In the genomic region with DNA sequence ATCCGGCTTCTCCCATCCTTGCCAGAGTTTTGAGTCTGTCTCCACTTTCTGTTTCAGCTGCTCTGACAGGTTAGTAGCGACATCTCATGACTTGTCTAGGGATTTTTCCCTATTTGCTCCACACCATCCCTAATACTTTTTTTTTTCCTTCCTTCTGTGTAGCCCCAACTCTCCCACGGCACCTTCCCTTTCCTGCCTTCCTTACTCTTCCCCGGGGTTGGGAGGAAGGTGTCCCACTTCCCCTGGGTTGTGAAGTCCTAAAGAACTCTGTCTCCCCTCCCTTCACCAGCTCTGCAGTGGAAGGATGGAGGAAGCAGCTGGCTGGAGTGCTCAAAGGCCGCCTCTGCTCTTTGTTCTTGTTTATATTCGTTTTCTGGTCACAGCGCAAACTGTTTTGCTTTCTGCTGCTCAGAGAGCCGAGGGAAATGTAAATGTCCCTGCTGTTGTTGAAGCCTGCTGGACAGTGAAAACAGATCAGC, we compare ENCODE assay signal across 8 mouse cellular contexts.
DNase-seq lines count a peak whose midpoint lies in the region; ATAC-seq and TF ChIP-seq lines count a peak whose summit lies in the region.

No protein-coding gene starts in this region.

- TF ChIP-seq POLR2A in CH12.LX (IDR thresholded peaks at IDR 0.05; ENCODE audit: low read depth, low read length): no peak

- no peak overlapping the region for H3K9ac ChIP-seq in CH12.LX (ENCODE audit: insufficient read depth, low read depth)
- no peak overlapping the region for H3K9ac ChIP-seq in heart, embryonic 12.5 days
- H3K9ac ChIP-seq in midbrain, embryonic 11.5 days (ENCODE audit: low read length): peak overlapping the region; percentile 9; the same call in 1 of the 2 replicates

- no peak overlapping the region for H3K4me3 ChIP-seq in CH12.LX (replicated peaks in 1 of 3; ENCODE audit: low read depth in 2 of 3, low read length in 2 of 3, poor library complexity in 1 of 3)
- no peak overlapping the region for H3K4me3 ChIP-seq in heart, embryonic 12.5 days
- H3K4me3 ChIP-seq in midbrain, embryonic 11.5 days (ENCODE audit: low read depth, low read length): no peak overlapping the region

- ATAC-seq in heart, embryonic 12.5 days (ENCODE audit: insufficient number of reproducible peaks, low FRiP score): no peak; the same call in 1 of the 2 replicates
- ATAC-seq in midbrain, embryonic 11.5 days (ENCODE audit: low FRiP score): peak; percentile 55; the same call in 1 of the 2 replicates
- no peak for ATAC-seq in megakaryocyte, adult 5-6 weeks (ENCODE audit: poor library complexity, severe bottlenecking)

- no peak for TF ChIP-seq EP300 in CH12.LX (IDR thresholded peaks at IDR 0.05; ENCODE audit: low read length)

- 28% methylated on average over 8 of the region's 8 CpGs for WGBS in heart, embryonic 12.5 days
- 21% methylated on average over 8 of the region's 8 CpGs for WGBS in midbrain, embryonic 11.5 days

- in situ Hi-C loops in CH12.LX (cut with MboI; ENCODE audit: low pct_ligation_motif_present, low pct_unique_long_range_greater_than_20kb, low sequenced_read_pairs): no loop called here

- peak in 1 of 2 experiments; percentile 18; a peak in 1 of 4 replicates for TF ChIP-seq CTCF in CH12.LX (conservative IDR thresholded peaks at IDR 0.05 in 1 of 2, IDR thresholded peaks at IDR 0.05 in 1 of 2; ENCODE audit: low read depth in 2 of 2, low read length in 2 of 2)

- H3K36me3 ChIP-seq in CH12.LX (replicated peaks in 1 of 2; ENCODE audit: control insufficient read depth in 1 of 2, insufficient read depth in 1 of 2, low read length in 1 of 2): no peaks in the 10 kb centered on the region
- no peaks in the 10 kb centered on the region for H3K36me3 ChIP-seq in heart, embryonic 12.5 days
- no peaks in the 10 kb centered on the region for H3K36me3 ChIP-seq in midbrain, embryonic 11.5 days (ENCODE audit: control insufficient read depth, insufficient read depth, low read length)

- H3K27ac ChIP-seq in CH12.LX (ENCODE audit: insufficient read depth, low read depth): no peak overlapping the region
- H3K27ac ChIP-seq in heart, embryonic 12.5 days (ENCODE audit: poor library complexity, severe bottlenecking): no peak overlapping the region
- H3K27ac ChIP-seq in midbrain, embryonic 11.5 days (ENCODE audit: low read depth, low read length): peak overlapping the region; percentile 53; the same call in 1 of the 2 replicates

- H3K4me2 ChIP-seq in CH12.LX (ENCODE audit: insufficient read depth, low read depth, poor library complexity, severe bottlenecking): peak overlapping the region; percentile 38; the same call in 1 of the 2 replicates
- peak overlapping the region; percentile 35; the same call in 1 of the 2 replicates for H3K4me2 ChIP-seq in heart, embryonic 12.5 days
- no peak overlapping the region for H3K4me2 ChIP-seq in midbrain, embryonic 11.5 days

- dilution Hi-C loops in CH12.LX (cut with MboI; ENCODE audit: extremely low pct_ligation_motif_present, extremely low pct_unique_long_range_greater_than_20kb, low sequenced_read_pairs): no loop called here

- no peaks in the 10 kb centered on the region for H3K9me3 ChIP-seq in CH12.LX (replicated peaks; ENCODE audit: low read length)
- H3K9me3 ChIP-seq in heart, embryonic 12.5 days (replicated peaks): no peaks in the 10 kb centered on the region
- H3K9me3 ChIP-seq in midbrain, embryonic 11.5 days (ENCODE audit: control insufficient read depth, low read length): no peaks in the 10 kb centered on the region

- peak; percentile 22 for TF ChIP-seq RAD21 in CH12.LX (IDR thresholded peaks at IDR 0.05; ENCODE audit: low read depth, low read length)

- H3K27me3 ChIP-seq in CH12.LX (replicated peaks): no peaks in the 10 kb centered on the region
- no peaks in the 10 kb centered on the region for H3K27me3 ChIP-seq in heart, embryonic 12.5 days (replicated peaks)
- no peaks in the 10 kb centered on the region for H3K27me3 ChIP-seq in midbrain, embryonic 11.5 days (ENCODE audit: control insufficient read depth, insufficient read depth, low read length)

- H3K4me1 ChIP-seq in CH12.LX (ENCODE audit: control insufficient read depth in 1 of 2, insufficient read depth in 2 of 2): no peaks in the 10 kb centered on the region
- H3K4me1 ChIP-seq in heart, embryonic 12.5 days (replicated peaks): peaks cover 26% of the 10 kb centered on the region
- H3K4me1 ChIP-seq in midbrain, embryonic 11.5 days (ENCODE audit: control insufficient read depth, insufficient read depth, low read length): peaks cover 3% of the 10 kb centered on the region; the same call in 1 of the 2 replicates

- no peaks in the 10 kb centered on the region for H3K79me2 ChIP-seq in CH12.LX (replicated peaks; ENCODE audit: control insufficient read depth, extremely low read depth, insufficient read depth, poor library complexity, severe bottlenecking)

- peak; percentile 10 to 51 for DNase-seq in adrenal gland, adult (ENCODE audit: inconsistent age in 2 of 2, low spot score in 1 of 2)
- no peak for DNase-seq in adrenal gland, postnatal 25 days
- no peak for DNase-seq in CH12.LX (ENCODE audit: extremely low read depth)
- DNase-seq in kidney, postnatal 10 days: peak; percentile 41
- DNase-seq in midbrain, embryonic 11.5 days (ENCODE audit: low spot score, missing footprints): peak; percentile 90
- DNase-seq in spleen, postnatal 14 days (ENCODE audit: low spot score in 2 of 2): no peak

TF ChIP-seq in CH12.LX, 34 proteins besides CTCF, POLR2A, EP300 and RAD21:
- TF ChIP-seq CHD2 (IDR thresholded peaks at IDR 0.05; ENCODE audit: low read length): no peak
- TF ChIP-seq CHD1 (IDR thresholded peaks at IDR 0.05; ENCODE audit: low read depth, low read length): no peak
- TF ChIP-seq JUND (conservative IDR thresholded peaks at IDR 0.05; ENCODE audit: low read depth, low read length): no peak
- no peak for TF ChIP-seq MYC (IDR thresholded peaks at IDR 0.05; ENCODE audit: low read depth, low read length)
- no peak for TF ChIP-seq MAX (IDR thresholded peaks at IDR 0.05; ENCODE audit: low read length)
- TF ChIP-seq BHLHE40 (IDR thresholded peaks at IDR 0.05; ENCODE audit: low read depth, low read length): no peak
- TF ChIP-seq ELF1 (IDR thresholded peaks at IDR 0.05; ENCODE audit: low read depth, low read length): no peak
- TF ChIP-seq MEF2A (IDR thresholded peaks at IDR 0.05; ENCODE audit: borderline replicate concordance, low read depth, low read length): no peak
- TF ChIP-seq USF2 (conservative IDR thresholded peaks at IDR 0.05; ENCODE audit: low read depth, low read length): no peak
- TF ChIP-seq TCF12 (IDR thresholded peaks at IDR 0.05; ENCODE audit: low read depth, low read length): no peak
- TF ChIP-seq HCFC1 (IDR thresholded peaks at IDR 0.05; ENCODE audit: low read depth, low read length): no peak
- TF ChIP-seq E2F4 (IDR thresholded peaks at IDR 0.05; ENCODE audit: insufficient replicate concordance, low read depth, low read length): no peak
- TF ChIP-seq IRF4 (IDR thresholded peaks at IDR 0.05; ENCODE audit: low read depth, low read length): no peak
- TF ChIP-seq ZKSCAN1 (IDR thresholded peaks at IDR 0.05; ENCODE audit: borderline replicate concordance, low read depth, low read length): no peak
- TF ChIP-seq PAX5 (IDR thresholded peaks at IDR 0.05; ENCODE audit: low read length): no peak
- no peak for TF ChIP-seq KAT2A (IDR thresholded peaks at IDR 0.05; ENCODE audit: insufficient replicate concordance, low read length)
- TF ChIP-seq ETS1 (conservative IDR thresholded peaks at IDR 0.05; ENCODE audit: low read depth, low read length): no peak
- TF ChIP-seq RCOR1 (conservative IDR thresholded peaks at IDR 0.05; ENCODE audit: low read depth, low read length): no peak
- no peak for TF ChIP-seq NELFE (IDR thresholded peaks at IDR 0.05; ENCODE audit: low read depth, low read length)

Comparison
In these comparisons a context has a peak if more than half of its experiments do, and no peak if none do; other contexts are left out.
1. DNase-seq: peak in adrenal gland, adult (2 of 2), kidney, postnatal 10 days (single experiment) and midbrain, embryonic 11.5 days (single experiment); none in adrenal gland, postnatal 25 days (single experiment), CH12.LX (single experiment) and spleen, postnatal 14 days (0 of 2).